Mouse (Mus musculus): ENCODE results near the gene Tmem200b. TPM values are rescaled to one million over a fixed set of nuclear protein-coding genes. Genes with fewer than 3 reads are reported as not detected.

The Tmem200b gene
- polyA plus RNA-seq, 1 experiment from 2014 or later: 0.41 TPM

DNA sequence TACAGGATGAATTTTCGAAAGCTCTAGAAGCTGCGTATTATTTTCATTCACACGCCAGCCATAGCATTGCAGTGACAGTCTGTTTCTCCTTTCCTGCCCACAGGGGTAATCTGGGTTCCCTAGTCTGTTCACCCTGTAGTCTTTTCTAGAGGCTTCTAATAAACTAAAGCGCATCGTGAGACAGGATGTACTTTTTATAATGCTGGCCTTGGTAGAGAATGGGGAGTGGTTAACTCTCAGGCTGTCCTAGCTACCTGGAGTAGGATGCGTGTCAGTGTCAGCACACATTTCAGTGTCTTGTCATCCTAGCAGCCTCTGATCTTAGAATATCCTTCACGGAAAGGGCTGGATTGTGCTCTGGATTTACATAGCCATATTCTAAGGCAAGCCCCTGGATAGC lies 40.3 kb upstream of the Tmem200b start:
- no peak overlapping the region for H3K4me2 ChIP-seq (ENCODE audit: low read depth, low read length)
- WGBS: 74% methylated on average over 7 of the region's 7 CpGs
- peaks cover 37% of the 10 kb centered on the region for H3K4me1 ChIP-seq (ENCODE audit: control insufficient read depth, insufficient read depth, low read length)
- no peak overlapping the region for H3K4me3 ChIP-seq (replicated peaks; ENCODE audit: low read length)
- no peak for ATAC-seq (ENCODE audit: insufficient read depth, low FRiP score)
- H3K9me3 ChIP-seq (replicated peaks; ENCODE audit: control insufficient read depth, low read length): no peaks in the 10 kb centered on the region
- H3K27me3 ChIP-seq (ENCODE audit: control insufficient read depth, insufficient read depth, low read length): no peaks in the 10 kb centered on the region
- no peak overlapping the region for H3K27ac ChIP-seq (ENCODE audit: low read length)
- 0 out of 2 replicates have a peak, but pooled peaks cover 4% of the 10 kb centered on the region for H3K36me3 ChIP-seq (ENCODE audit: control insufficient read depth, insufficient read depth, low read length)
- H3K9ac ChIP-seq (ENCODE audit: low read length): no peak overlapping the region

DNA sequence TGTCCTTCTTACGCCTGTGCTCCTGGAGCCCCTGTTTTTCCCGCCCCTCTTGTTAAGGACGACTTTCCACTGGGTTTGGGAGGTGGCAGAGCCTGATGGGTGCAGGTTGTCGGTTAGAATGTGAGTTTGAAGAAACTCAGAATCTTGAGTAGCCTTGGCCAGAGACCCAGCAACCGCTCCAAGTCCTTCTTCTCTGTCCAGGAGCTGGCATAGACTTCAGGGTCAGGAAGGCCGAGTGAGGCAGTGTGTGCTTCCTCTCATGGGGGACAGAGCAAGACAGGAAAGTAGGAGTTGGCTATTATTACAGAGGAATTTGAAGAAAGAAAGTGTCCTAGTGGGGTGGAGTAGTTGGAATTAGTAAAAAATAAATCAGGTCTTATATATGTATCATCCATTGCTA lies 38.0 kb upstream of the Tmem200b start:
- no peak for ATAC-seq (ENCODE audit: insufficient read depth, low FRiP score)
- WGBS: 72% methylated on average over 6 of the region's 6 CpGs
- Histone ChIP-seq H3K36me3 (ENCODE audit: control insufficient read depth, insufficient read depth, low read length) (0 out of 2 replicates have a peak, but pooled peaks cover 4% of the 10 kb centered on the region), H3K4me2 (ENCODE audit: low read depth, low read length) (no peak overlapping the region), H3K4me3 (replicated peaks; ENCODE audit: low read length) (no peak overlapping the region), H3K27me3 (ENCODE audit: control insufficient read depth, insufficient read depth, low read length) (no peaks in the 10 kb centered on the region), H3K27ac (ENCODE audit: low read length) (no peak overlapping the region), H3K9me3 (replicated peaks; ENCODE audit: control insufficient read depth, low read length) (no peaks in the 10 kb centered on the region), H3K9ac (ENCODE audit: low read length) (no peak overlapping the region), H3K4me1 (ENCODE audit: control insufficient read depth, insufficient read depth, low read length) (peaks cover 19% of the 10 kb centered on the region)

DNA sequence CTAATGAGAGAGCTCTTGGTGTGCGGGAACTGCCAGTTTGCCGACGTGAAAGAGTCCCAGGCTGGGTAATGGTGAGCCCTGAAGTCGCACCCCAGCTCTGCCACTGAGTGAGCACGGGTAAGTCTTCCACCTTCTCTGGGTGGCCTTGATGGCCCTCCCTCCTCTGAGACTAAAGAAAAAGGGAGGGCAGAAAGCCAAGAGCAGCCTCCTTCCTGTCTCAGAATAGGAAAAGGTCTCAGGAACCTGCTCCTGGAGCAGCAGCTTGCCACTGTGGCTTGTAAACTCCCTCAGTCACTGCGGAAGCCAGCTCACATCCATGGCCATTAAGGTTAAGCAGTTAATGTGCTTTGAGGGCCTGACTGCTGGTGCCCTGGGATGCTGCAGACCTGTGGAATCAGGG lies 36.2 kb upstream of the Tmem200b start:
- H3K9ac ChIP-seq (ENCODE audit: low read length): no peak overlapping the region
- ATAC-seq (ENCODE audit: insufficient read depth, low FRiP score): no peak
- H3K27me3 ChIP-seq (ENCODE audit: control insufficient read depth, insufficient read depth, low read length): no peaks in the 10 kb centered on the region
- H3K4me3 ChIP-seq (replicated peaks; ENCODE audit: low read length): no peak overlapping the region
- H3K36me3 ChIP-seq (ENCODE audit: control insufficient read depth, insufficient read depth, low read length): 0 out of 2 replicates have a peak, but pooled peaks cover 4% of the 10 kb centered on the region
- H3K27ac ChIP-seq (ENCODE audit: low read length): no peak overlapping the region
- 82% methylated on average over 6 of the region's 6 CpGs for WGBS
- no peak overlapping the region for H3K4me2 ChIP-seq (ENCODE audit: low read depth, low read length)
- H3K4me1 ChIP-seq (ENCODE audit: control insufficient read depth, insufficient read depth, low read length): peaks cover 7% of the 10 kb centered on the region
- no peaks in the 10 kb centered on the region for H3K9me3 ChIP-seq (replicated peaks; ENCODE audit: control insufficient read depth, low read length)

DNA sequence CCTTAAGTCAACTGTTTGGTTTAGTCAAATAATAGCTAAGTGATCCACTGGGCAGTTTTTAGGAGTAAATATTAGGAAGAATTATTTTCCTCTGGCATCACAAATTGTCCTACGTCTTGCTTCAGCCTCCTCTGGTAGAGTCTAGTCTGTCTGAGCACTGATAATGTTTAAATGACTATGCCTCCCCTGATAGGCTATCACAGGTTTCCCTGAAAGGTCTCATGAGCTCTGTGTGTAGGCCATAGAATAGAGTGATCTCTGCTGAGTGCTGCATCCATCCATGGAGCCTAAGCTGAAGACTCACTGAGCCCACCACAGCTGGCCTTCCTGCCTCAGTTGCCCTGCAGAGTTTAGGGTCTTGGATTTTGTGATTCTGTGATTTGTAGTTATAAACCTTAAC lies 33.0 kb upstream of the Tmem200b start:
- Histone ChIP-seq H3K9ac (ENCODE audit: low read length) (no peak overlapping the region), H3K4me1 (ENCODE audit: control insufficient read depth, insufficient read depth, low read length) (peaks cover 4% of the 10 kb centered on the region), H3K27ac (ENCODE audit: low read length) (no peak overlapping the region), H3K27me3 (ENCODE audit: control insufficient read depth, insufficient read depth, low read length) (no peaks in the 10 kb centered on the region), H3K9me3 (replicated peaks; ENCODE audit: control insufficient read depth, low read length) (no peaks in the 10 kb centered on the region), H3K36me3 (ENCODE audit: control insufficient read depth, insufficient read depth, low read length) (0 out of 2 replicates have a peak, but pooled peaks cover 8% of the 10 kb centered on the region), H3K4me2 (ENCODE audit: low read depth, low read length) (no peak overlapping the region), H3K4me3 (replicated peaks; ENCODE audit: low read length) (no peak overlapping the region)
- 73% methylated on average over 1 of the region's 1 CpGs for whole genome bisulfite sequencing
- ATAC-seq (ENCODE audit: insufficient read depth, low FRiP score): no peak

DNA sequence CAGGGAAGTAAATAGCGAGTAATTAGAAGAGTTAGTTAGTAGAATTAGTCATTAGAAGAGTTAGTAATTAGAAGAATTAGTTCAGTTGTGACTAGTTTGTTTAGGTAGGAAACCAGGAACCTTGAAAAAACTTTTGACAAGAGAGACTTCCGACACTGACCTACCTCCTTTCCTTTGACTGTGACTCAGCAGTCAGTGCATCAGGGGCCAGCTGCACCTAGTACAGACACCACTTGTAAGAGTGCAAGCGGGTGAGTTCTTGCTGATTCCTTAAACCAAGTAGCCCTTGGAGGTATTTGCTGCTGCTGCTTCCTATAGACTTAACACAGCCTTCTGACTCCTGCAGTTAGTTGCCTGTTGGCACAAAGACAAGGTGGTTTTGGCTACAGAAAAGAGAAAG lies 30.9 kb upstream of the Tmem200b start:
- 92% methylated on average over 3 of the region's 3 CpGs for WGBS
- no peaks in the 10 kb centered on the region for H3K4me1 ChIP-seq (ENCODE audit: control insufficient read depth, insufficient read depth, low read length)
- H3K9ac ChIP-seq (ENCODE audit: low read length): no peak overlapping the region
- H3K4me3 ChIP-seq (replicated peaks; ENCODE audit: low read length): no peak overlapping the region
- ATAC-seq (ENCODE audit: insufficient read depth, low FRiP score): no peak
- no peak overlapping the region for H3K27ac ChIP-seq (ENCODE audit: low read length)
- H3K9me3 ChIP-seq (replicated peaks; ENCODE audit: control insufficient read depth, low read length): no peaks in the 10 kb centered on the region
- no peaks in the 10 kb centered on the region for H3K27me3 ChIP-seq (ENCODE audit: control insufficient read depth, insufficient read depth, low read length)
- peaks cover 9% of the 10 kb centered on the region; the same call in 1 of the 2 replicates for H3K36me3 ChIP-seq (ENCODE audit: control insufficient read depth, insufficient read depth, low read length)
- H3K4me2 ChIP-seq (ENCODE audit: low read depth, low read length): no peak overlapping the region

DNA sequence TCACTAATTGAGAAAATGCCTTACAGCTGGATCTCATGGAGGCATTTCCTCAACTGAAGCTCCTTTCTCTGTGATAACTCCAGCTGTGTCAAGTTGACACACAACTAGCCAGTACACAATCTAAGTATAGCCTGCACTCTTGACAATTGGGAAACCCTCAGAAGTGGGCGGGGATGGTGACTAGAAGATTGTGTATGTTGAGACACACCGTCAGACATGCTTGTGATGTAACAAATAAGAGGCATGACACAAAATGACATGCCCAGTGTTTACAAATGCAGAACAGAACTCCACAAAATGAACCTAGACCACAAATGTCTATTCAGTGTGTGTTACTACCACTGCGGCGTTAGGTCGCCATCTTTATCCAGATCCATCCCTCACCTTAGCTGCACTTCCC lies 24.5 kb upstream of the Tmem200b start:
- H3K9me3 ChIP-seq (replicated peaks; ENCODE audit: control insufficient read depth, low read length): no peaks in the 10 kb centered on the region
- no peak for ATAC-seq (ENCODE audit: insufficient read depth, low FRiP score)
- no peak overlapping the region for H3K27ac ChIP-seq (ENCODE audit: low read length)
- no peak overlapping the region for H3K4me2 ChIP-seq (ENCODE audit: low read depth, low read length)
- peaks cover 42% of the 10 kb centered on the region for H3K36me3 ChIP-seq (ENCODE audit: control insufficient read depth, insufficient read depth, low read length)
- no peaks in the 10 kb centered on the region for H3K4me1 ChIP-seq (ENCODE audit: control insufficient read depth, insufficient read depth, low read length)
- WGBS: 93% methylated on average over 5 of the region's 5 CpGs
- no peak overlapping the region for H3K4me3 ChIP-seq (replicated peaks; ENCODE audit: low read length)
- no peaks in the 10 kb centered on the region for H3K27me3 ChIP-seq (ENCODE audit: control insufficient read depth, insufficient read depth, low read length)
- no peak overlapping the region for H3K9ac ChIP-seq (ENCODE audit: low read length)

DNA sequence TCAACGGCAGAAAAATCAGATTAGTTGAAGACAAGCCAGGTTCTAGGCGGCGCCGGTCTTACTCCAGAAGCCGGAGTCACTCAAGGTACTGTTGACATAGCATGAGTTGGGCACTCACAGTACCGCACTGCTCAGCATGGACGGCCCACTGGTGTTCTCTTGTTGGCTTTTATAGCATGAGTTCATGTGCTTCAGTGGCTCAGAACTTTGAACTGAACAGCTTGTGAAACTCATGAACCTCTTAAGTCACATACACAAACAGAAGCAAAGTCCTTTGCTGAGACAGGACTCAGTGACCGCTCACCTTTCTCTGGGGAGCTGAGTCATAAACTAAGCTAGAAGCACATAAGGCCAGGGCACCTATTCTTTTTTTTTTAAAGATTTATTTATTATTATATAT lies 23.8 kb upstream of the Tmem200b start:
- H3K36me3 ChIP-seq (ENCODE audit: control insufficient read depth, insufficient read depth, low read length): peaks cover 43% of the 10 kb centered on the region
- no peak overlapping the region for H3K27ac ChIP-seq (ENCODE audit: low read length)

DNA sequence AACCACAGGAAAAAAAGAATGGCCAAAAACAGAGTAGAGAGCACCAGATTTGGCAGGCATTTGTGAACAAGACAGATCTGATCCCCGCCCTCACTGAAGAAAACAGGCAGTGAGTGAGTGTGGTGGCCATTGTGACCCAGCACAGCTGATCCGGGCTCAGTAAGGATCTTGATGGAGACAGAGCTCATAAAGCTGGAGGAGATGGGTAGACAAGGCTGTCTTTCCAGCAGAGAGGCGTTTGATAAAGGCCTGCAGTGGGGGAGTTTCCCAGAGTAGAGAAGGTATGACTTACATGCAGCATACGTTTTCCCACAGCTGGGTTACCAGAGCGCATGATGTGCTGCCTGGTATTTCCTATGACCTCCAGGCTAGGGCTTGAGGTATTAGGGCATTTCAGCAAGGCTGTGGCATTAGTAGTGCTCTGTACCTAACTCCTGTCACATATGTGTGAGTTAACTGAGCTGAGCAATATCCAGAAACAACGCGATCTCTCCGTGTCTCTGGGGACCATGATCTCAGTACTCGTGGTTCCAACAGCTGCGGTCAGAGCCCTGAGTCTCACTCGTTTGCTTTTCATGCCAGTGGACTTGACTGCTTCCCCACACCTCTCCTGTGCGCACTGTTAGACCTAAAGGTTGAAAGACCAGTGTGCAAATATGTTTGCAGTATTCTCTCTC lies 22.9 kb upstream of the Tmem200b start:
- no peaks in the 10 kb centered on the region for H3K27me3 ChIP-seq (ENCODE audit: control insufficient read depth, insufficient read depth, low read length)
- no peaks in the 10 kb centered on the region for H3K4me1 ChIP-seq (ENCODE audit: control insufficient read depth, insufficient read depth, low read length)
- 89% methylated on average over 12 of the region's 12 CpGs for WGBS
- peaks cover 43% of the 10 kb centered on the region for H3K36me3 ChIP-seq (ENCODE audit: control insufficient read depth, insufficient read depth, low read length)
- no peak for ATAC-seq (ENCODE audit: insufficient read depth, low FRiP score)
- H3K4me2 ChIP-seq (ENCODE audit: low read depth, low read length): no peak overlapping the region
- no peak overlapping the region for H3K9ac ChIP-seq (ENCODE audit: low read length)
- H3K4me3 ChIP-seq (replicated peaks; ENCODE audit: low read length): no peak overlapping the region
- no peaks in the 10 kb centered on the region for H3K9me3 ChIP-seq (replicated peaks; ENCODE audit: control insufficient read depth, low read length)
- H3K27ac ChIP-seq (ENCODE audit: low read length): no peak overlapping the region

More for the DNA sequence above, 23.8 kb upstream of the Tmem200b start:
- WGBS: 92% methylated on average over 8 of the region's 8 CpGs
- Histone ChIP-seq H3K4me2 (ENCODE audit: low read depth, low read length) (no peak overlapping the region), H3K9ac (ENCODE audit: low read length) (no peak overlapping the region), H3K4me1 (ENCODE audit: control insufficient read depth, insufficient read depth, low read length) (no peaks in the 10 kb centered on the region), H3K4me3 (replicated peaks; ENCODE audit: low read length) (no peak overlapping the region), H3K27me3 (ENCODE audit: control insufficient read depth, insufficient read depth, low read length) (no peaks in the 10 kb centered on the region), H3K9me3 (replicated peaks; ENCODE audit: control insufficient read depth, low read length) (no peaks in the 10 kb centered on the region)
- no peak for ATAC-seq (ENCODE audit: insufficient read depth, low FRiP score)

DNA sequence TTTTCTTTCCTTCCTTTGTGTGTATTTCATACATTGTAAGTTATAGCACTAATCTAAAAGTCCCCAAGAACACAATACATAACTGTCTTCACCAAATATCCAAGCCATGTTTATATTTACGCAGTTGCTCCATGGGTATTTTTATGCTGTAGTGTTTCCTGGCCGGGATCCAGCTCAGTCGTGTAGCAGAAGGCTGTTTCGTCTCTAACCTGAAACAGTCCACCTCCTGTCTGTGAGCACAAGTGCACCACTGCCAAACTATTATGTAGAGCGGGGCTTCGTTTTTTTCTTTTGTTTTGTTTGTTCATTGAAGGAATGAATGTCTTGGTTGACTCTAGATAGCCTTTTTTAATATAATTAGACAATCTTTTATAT lies 22.4 kb upstream of the Tmem200b start:
- Histone ChIP-seq H3K36me3 (ENCODE audit: control insufficient read depth, insufficient read depth, low read length) (peaks cover 42% of the 10 kb centered on the region), H3K4me1 (ENCODE audit: control insufficient read depth, insufficient read depth, low read length) (no peaks in the 10 kb centered on the region), H3K4me2 (ENCODE audit: low read depth, low read length) (no peak overlapping the region), H3K4me3 (replicated peaks; ENCODE audit: low read length) (no peak overlapping the region), H3K9me3 (replicated peaks; ENCODE audit: control insufficient read depth, low read length) (no peaks in the 10 kb centered on the region), H3K27me3 (ENCODE audit: control insufficient read depth, insufficient read depth, low read length) (no peaks in the 10 kb centered on the region), H3K9ac (ENCODE audit: low read length) (no peak overlapping the region), H3K27ac (ENCODE audit: low read length) (no peak overlapping the region)
- WGBS: 76% methylated on average over 6 of the region's 6 CpGs
- no peak for ATAC-seq (ENCODE audit: insufficient read depth, low FRiP score)

Data from stomach, embryonic 16.5 days (tissue).